Comparison of ENCODE assay signal across 33 mouse cellular contexts in the genomic region with DNA sequence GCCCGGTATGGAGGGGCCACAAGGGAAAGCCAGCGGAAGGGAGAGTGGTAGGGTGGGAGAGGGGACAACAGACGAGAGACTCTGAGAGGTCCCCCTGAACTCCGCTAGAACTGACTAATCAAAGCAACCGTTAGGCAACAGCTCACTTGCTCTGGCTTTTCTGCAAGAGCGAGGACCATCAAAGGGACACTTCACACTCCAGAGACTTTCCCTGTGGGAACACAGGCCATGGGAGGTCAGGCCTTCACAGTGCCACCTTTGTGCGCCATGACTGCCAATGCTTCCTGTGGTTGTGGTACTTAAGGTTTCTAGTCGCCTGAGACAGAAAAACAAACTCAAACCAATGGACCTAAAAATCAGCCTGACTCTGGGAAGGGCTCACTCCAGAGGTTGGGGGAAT. TPM values are rescaled to one million over a fixed set of nuclear protein-coding genes. Genes with fewer than 3 reads are reported as not detected.
A peak's percentile ranks its signal among the peaks of the same experiment; 100 is the strongest.
DNase-seq lines count a peak whose midpoint lies in the region; ATAC-seq and TF ChIP-seq lines count a peak whose summit lies in the region.
"Had no signal": no experiment of that assay in that cellular context is flagged by ENCODE, and none has a peak within 500 bp of the region (broad histone marks: within the 10 kb centered on the region; RNA-seq: fewer than 3 reads in every experiment).

No protein-coding gene starts in this region.

- peaks cover 16% of the 10 kb centered on the region for H3K4me1 ChIP-seq in kidney, embryonic 14.5 days (ENCODE audit: control insufficient read depth, insufficient read depth, low read length)
- no peaks in the 10 kb centered on the region for H3K4me1 ChIP-seq in kidney, postnatal 0 days (replicated peaks; ENCODE audit: insufficient read depth, low read length)
- H3K4me1 ChIP-seq: embryonic facial prominence, embryonic 12.5 days; embryonic facial prominence, embryonic 15.5 days had no signal

- WGBS in kidney, embryonic 14.5 days: 27% methylated on average over 8 of the region's 8 CpGs
- 39% methylated on average over 8 of the region's 8 CpGs for WGBS in kidney, postnatal 0 days

- DNase-seq in kidney, adult 18-20 months: no peak
- DNase-seq in kidney, postnatal 0 days (ENCODE audit: low spot score): peak; percentile 25
- no peak for DNase-seq in kidney, postnatal 10 days
- DNase-seq in mesoderm, embryonic 11.5 days (ENCODE audit: low read depth, low spot score): peak; percentile 34
- no peak for DNase-seq in embryo, embryonic 10.5 days (ENCODE audit: low spot score)
- DNase-seq: adrenal gland, adult 8-10 months; adrenal gland, postnatal 25 days; cerebellum, adult 11-12 months; cerebellum, adult 8-10 months; cerebellum, postnatal 10 days; cerebellum, postnatal 36 days; forebrain, postnatal 0 days; gastrocnemius, adult 2 months; gastrocnemius, postnatal 14 days; heart, adult 18-20 months; heart, postnatal 14 days; heart, postnatal 4 days had no signal

- no peak overlapping the region for H3K4me3 ChIP-seq in kidney, embryonic 14.5 days (ENCODE audit: low read length)
- H3K4me3 ChIP-seq in kidney, postnatal 0 days (replicated peaks; ENCODE audit: low read depth, low read length): no peak overlapping the region
- H3K4me3 ChIP-seq: embryonic facial prominence, embryonic 12.5 days; embryonic facial prominence, embryonic 15.5 days; gastrocnemius, adult 2 months; heart, embryonic 10.5 days; heart, embryonic 13.5 days; hindbrain, embryonic 13.5 days had no signal

- peak; percentile 71 for ATAC-seq in kidney, embryonic 14.5 days (ENCODE audit: low FRiP score, low TSS enrichment)
- peak; percentile 14; the same call in 1 of the 2 replicates for ATAC-seq in kidney, postnatal 0 days (replicated peaks; ENCODE audit: low FRiP score, low read depth)
- ATAC-seq: activated CD4-positive, CD25-positive, alpha-beta regulatory T cell, adult 4 months; CD4-positive, CD25-positive, alpha-beta regulatory T cell, adult 4 months; forebrain, embryonic 14.5 days; forebrain, postnatal 0 days; hindbrain, embryonic 16.5 days had no signal

- no peak overlapping the region for H3K9ac ChIP-seq in kidney, embryonic 14.5 days (ENCODE audit: low read depth, low read length)
- H3K9ac ChIP-seq in kidney, postnatal 0 days (ENCODE audit: low read depth, low read length): no peak overlapping the region
- H3K9ac ChIP-seq: embryonic facial prominence, embryonic 12.5 days; embryonic facial prominence, embryonic 15.5 days; forebrain, postnatal 0 days; heart, embryonic 13.5 days; hindbrain, embryonic 13.5 days had no signal

- H3K9me3 ChIP-seq in kidney, embryonic 14.5 days (ENCODE audit: control insufficient read depth, low read length): no peaks in the 10 kb centered on the region
- H3K9me3 ChIP-seq in kidney, postnatal 0 days (replicated peaks; ENCODE audit: low read length): no peaks in the 10 kb centered on the region
- H3K9me3 ChIP-seq: embryonic facial prominence, embryonic 12.5 days; embryonic facial prominence, embryonic 15.5 days; heart, embryonic 10.5 days; heart, embryonic 13.5 days; hindbrain, embryonic 13.5 days had no signal

- H3K36me3 ChIP-seq in kidney, embryonic 14.5 days (ENCODE audit: control insufficient read depth, insufficient read depth, low read length): no peaks in the 10 kb centered on the region
- H3K36me3 ChIP-seq in kidney, postnatal 0 days (ENCODE audit: insufficient read depth, low read length): no peaks in the 10 kb centered on the region
- H3K36me3 ChIP-seq: embryonic facial prominence, embryonic 12.5 days; embryonic facial prominence, embryonic 15.5 days; heart, embryonic 10.5 days; heart, embryonic 13.5 days; hindbrain, embryonic 13.5 days had no signal

- H3K27me3 ChIP-seq in kidney, embryonic 14.5 days (ENCODE audit: control insufficient read depth, insufficient read depth, low read length): no peaks in the 10 kb centered on the region
- no peaks in the 10 kb centered on the region for H3K27me3 ChIP-seq in kidney, postnatal 0 days (ENCODE audit: insufficient read depth, low read length)
- H3K27me3 ChIP-seq: embryonic facial prominence, embryonic 12.5 days; embryonic facial prominence, embryonic 15.5 days; heart, embryonic 13.5 days; hindbrain, embryonic 13.5 days had no signal

- no peak overlapping the region for H3K27ac ChIP-seq in kidney, embryonic 14.5 days (ENCODE audit: low read depth, low read length)
- H3K27ac ChIP-seq in kidney, postnatal 0 days: no peak overlapping the region
- H3K27ac ChIP-seq: embryonic facial prominence, embryonic 12.5 days; embryonic facial prominence, embryonic 15.5 days; gastrocnemius, adult 2 months; heart, embryonic 10.5 days; heart, embryonic 13.5 days; hindbrain, embryonic 13.5 days had no signal

- H3K4me2 ChIP-seq in kidney, embryonic 14.5 days (replicated peaks; ENCODE audit: low read depth, low read length): no peak overlapping the region
- H3K4me2 ChIP-seq in kidney, postnatal 0 days (ENCODE audit: low read length): no peak overlapping the region
- H3K4me2 ChIP-seq: embryonic facial prominence, embryonic 12.5 days; embryonic facial prominence, embryonic 15.5 days; heart, embryonic 13.5 days; hindbrain, embryonic 13.5 days had no signal

- no peak for TF ChIP-seq CTCF in kidney, postnatal 0 days (IDR thresholded peaks at IDR 0.05; ENCODE audit: low read depth)

RNA-seq across cellular contexts. Expression of gene Best3, which starts 24.9 kb away (rescaled TPM):
- polyA plus RNA-seq in kidney, embryonic 14.5 days (2014; fragmentation: Nextera tagmentation; extraction: Ambion mirVana): not detected in 2 replicates
- 0.11 and 0.22 TPM in 2 replicates for polyA plus RNA-seq in kidney, postnatal 0 days (2015; fragmentation: Nextera tagmentation; extraction: Ambion mirVana)
- polyA plus RNA-seq: activated CD4-positive, CD25-positive, alpha-beta regulatory T cell, adult 4 months; CD4-positive, CD25-positive, alpha-beta regulatory T cell, adult 4 months; forebrain, embryonic 14.5 days had no signal

RNA-seq across cellular contexts. Expression of gene Lrrc10, which starts 34.1 kb away (rescaled TPM):
- not detected in 2 replicates for polyA plus RNA-seq in kidney, embryonic 14.5 days (2014; fragmentation: Nextera tagmentation; extraction: Ambion mirVana)
- polyA plus RNA-seq in kidney, postnatal 0 days (2015; fragmentation: Nextera tagmentation; extraction: Ambion mirVana): not detected in 2 replicates
- polyA plus RNA-seq: activated CD4-positive, CD25-positive, alpha-beta regulatory T cell, adult 4 months; C2C12; CD4-positive, CD25-positive, alpha-beta regulatory T cell, adult 4 months; embryonic facial prominence, embryonic 12.5 days; forebrain, embryonic 11.5 days; forebrain, embryonic 14.5 days; forebrain, postnatal 0 days; frontal cortex, adult 2 months; hindbrain, embryonic 13.5 days; hindbrain, embryonic 16.5 days had no signal

RNA-seq across cellular contexts. Expression of gene Gm10271, which starts 38.6 kb away (rescaled TPM):
- not detected in 2 replicates for polyA plus RNA-seq in kidney, embryonic 14.5 days (2014; fragmentation: Nextera tagmentation; extraction: Ambion mirVana)
- not detected in 2 replicates for polyA plus RNA-seq in kidney, postnatal 0 days (2015; fragmentation: Nextera tagmentation; extraction: Ambion mirVana)
- polyA plus RNA-seq: activated CD4-positive, CD25-positive, alpha-beta regulatory T cell, adult 4 months; brain, embryonic 14.5 days; C2C12; CD4-positive, CD25-positive, alpha-beta regulatory T cell, adult 4 months; cortical plate, adult 2 months; embryonic facial prominence, embryonic 12.5 days; embryonic facial prominence, embryonic 15.5 days; forebrain, embryonic 11.5 days; forebrain, embryonic 14.5 days; forebrain, postnatal 0 days; frontal cortex, adult 2 months; heart, embryonic 10.5 days; heart, embryonic 13.5 days; heart, embryonic 16.5 days; hindbrain, embryonic 13.5 days; hindbrain, embryonic 16.5 days had no signal

RNA-seq across cellular contexts. Expression of gene Cct2, which starts 52.6 kb away (rescaled TPM):
- polyA plus RNA-seq in kidney, embryonic 14.5 days (2014; fragmentation: Nextera tagmentation; extraction: Ambion mirVana): 305 and 310 TPM in 2 replicates
- polyA plus RNA-seq in kidney, postnatal 0 days (2015; fragmentation: Nextera tagmentation; extraction: Ambion mirVana): 183 and 198 TPM in 2 replicates

Comparison
In these comparisons a context has a peak if more than half of its experiments do, and no peak if none do; other contexts are left out.
1. DNase-seq: peak in kidney, postnatal 0 days (single experiment) and mesoderm, embryonic 11.5 days (single experiment); none in kidney, adult 18-20 months (single experiment), kidney, postnatal 10 days (single experiment) and embryo, embryonic 10.5 days (single experiment).